Mouse (Mus musculus) ovary, postnatal 14 days (tissue): ENCODE results near the gene Olfr1297.

Experiments used
- DNase-seq: peaks from one replicate; pipeline ENCODE4 v3.0.0; 2022; ENCODE audit warnings: low spot score

Gene Olfr1297

DNA sequence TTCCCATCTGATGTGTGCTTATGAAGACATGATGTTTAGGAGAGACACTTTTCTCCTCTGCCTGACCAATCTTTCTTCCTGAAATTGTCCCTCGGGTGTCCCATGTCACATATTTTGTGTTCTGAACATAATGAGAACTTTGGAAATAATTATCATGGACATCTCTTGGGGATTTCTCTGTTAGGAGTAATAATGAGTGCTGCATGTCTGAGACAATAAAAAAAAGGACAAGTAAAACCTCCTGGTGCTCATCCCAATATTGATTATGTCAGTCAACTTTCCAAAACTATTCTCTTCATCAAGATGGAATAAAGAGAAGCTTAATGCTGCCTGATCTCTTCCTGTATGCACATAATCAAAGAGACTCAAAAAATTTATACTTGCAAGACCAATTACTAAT, at the start of gene Olfr1297:
TSS of gene Olfr1297 (minus strand) at position 101 of the 400 bp plus-strand sequence.
- DNase-seq: no peak

DNA sequence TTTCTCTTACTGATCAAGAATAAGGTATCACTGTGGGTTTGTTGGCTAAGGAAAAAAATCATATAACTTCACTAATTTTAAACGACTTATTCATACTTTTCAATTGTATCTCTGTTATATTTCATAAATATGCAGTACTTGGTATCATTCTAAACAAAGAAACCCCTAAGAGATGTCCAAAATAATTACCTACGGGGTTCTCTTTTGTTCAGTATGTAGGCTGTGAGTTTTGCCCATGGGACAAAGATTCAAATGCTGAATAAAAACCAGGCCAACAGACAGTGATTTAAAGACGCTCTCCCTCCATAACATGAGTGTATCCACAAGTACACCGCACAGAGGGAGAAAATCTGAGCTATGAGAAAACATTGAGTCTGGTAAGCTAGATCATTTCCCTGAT, 34.8 kb upstream of the Olfr1297 start, which contains the start of gene Olfr1299:
TSS of gene Olfr1299 (plus strand) at position 301 of the 400 bp plus-strand sequence.
- no peak for DNase-seq

DNA sequence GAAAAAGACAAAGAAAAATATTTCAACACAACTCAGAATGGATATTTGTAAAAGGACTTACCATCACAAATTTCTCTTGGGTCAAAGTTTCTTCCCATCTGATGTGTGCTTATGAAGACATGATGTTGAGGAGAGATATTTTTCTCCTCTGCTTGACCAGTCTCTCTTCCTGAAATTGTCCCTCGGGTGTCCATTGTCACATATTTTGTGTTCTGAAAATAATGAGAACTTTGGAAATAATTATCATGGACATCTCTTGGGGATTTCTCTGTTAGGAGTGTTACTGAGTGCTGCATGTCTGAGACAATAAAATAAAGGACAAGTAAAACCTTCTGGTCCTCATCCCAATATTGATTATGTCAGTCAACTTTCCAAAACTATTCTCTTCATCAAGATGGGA, 22.8 kb upstream of the Olfr1297 start, which contains the start of gene Olfr1298:
TSS of gene Olfr1298 (minus strand) at position 101 of the 400 bp plus-strand sequence.
- no peak for DNase-seq

DNA sequence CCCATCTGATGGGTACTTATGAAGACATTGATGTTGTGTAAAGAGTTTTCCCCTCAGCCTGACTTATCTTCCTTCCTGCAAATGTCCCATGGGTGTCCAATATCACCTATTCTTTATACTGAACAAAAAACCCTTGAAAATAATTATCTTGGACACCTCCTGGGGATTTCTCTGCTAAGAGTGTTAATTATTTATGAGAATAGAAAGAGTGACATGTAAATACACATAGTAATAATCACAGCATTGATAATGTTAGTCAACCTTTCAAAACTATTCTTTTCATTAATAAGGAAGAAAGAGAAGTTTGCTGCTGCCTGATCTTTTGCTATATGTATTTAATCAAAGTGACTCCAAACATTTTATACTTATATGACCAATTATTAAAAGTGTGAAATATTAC, 56.7 kb downstream of the Olfr1297 start, which contains the start of gene Olfr1295:
TSS of gene Olfr1295 (minus strand) at position 101 of the 400 bp plus-strand sequence.
- no peak for DNase-seq
